Mouse (Mus musculus) thymus, postnatal 0 days (tissue): Measurements from ENCODE around the gene Npm1. TPM values are rescaled to one million over a fixed set of nuclear protein-coding genes. Genes with fewer than 3 reads are reported as not detected.

Experiments
- DNase-seq: peaks from one replicate; pipeline ENCODE4 v3.0.0-alpha.2; 2015; ENCODE audit warnings: low spot score
- polyA plus RNA-seq: library from polyadenylated mRNA; unstranded; fragments of >200 nt; fragmentation: Nextera tagmentation; extraction: Ambion mirVana; gene quantifications from 2 replicates; pipeline ENCODE4 v1.2.1, GENCODE M21; 2015

The Npm1 gene
- 905 and 1,035 TPM in 2 replicates for polyA plus RNA-seq

DNA sequence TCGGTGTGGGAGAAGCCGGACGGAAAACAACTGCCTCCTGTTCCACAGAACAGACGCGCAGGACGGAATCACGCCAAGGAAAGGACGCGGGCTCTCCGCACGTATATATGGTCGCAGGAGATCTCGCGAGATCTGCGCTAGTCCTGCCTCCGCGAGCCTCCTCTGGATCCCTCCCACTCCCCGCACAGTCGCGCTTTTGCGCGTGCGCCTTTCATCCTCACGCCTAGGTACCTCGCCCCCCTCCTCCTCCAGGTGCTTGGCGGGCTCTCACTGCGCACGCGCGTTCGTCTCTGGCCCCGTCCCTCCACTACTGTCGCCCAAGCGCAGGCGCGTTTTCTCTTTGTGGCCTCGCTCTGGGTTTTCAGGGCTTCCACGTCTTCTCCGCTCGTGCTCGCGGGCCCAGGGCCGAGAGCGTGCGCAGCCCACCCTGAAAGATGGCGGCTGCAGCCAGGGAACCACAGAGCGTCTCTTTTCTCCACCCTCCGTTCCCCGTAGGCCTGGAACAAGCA lies at the start of gene Npm1:
Gene Npm1 (minus strand): TSS at position 209 of the 509 bp plus-strand sequence.
- peak; percentile 100 for DNase-seq

DNA sequence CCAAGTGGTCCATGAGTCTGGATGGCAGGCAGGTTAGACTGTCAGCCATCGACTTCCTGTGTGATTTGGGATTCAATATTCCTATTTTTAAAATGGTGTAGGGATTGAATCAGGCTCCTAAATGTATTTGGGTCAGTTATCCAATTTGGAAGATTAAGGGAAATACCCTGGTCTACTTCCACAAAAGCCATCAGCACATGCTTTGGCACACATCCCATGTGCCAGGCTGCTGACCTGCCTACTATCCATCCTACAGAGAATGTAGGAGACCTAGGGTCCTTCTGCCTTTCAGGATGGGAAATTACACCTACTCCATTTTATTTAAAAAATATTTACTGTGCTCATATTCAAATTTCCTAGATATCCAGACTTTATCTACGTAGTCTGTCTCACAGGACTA lies 44.4 kb upstream of the Npm1 start:
- no peak for DNase-seq

DNA sequence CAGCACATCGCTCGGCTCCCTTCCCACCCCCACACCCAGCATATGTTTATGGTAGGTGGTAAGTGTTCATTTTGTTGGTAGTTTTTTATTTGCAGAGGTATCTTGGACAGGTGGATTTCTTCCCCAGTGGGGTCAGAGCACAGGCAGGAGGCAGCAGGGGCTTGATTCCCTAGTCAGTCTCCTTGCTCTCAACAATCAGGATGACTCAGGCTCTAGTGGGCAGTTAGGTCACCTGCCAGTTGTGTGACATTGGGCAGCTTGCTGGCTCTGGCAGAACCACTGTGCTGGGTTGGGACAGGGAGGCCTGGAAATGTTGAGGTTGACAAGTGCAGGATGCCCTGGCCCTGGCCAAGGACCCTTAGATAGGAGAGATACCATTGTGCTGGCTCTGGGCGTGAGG lies 42.0 kb upstream of the Npm1 start:
- no peak for DNase-seq

DNA sequence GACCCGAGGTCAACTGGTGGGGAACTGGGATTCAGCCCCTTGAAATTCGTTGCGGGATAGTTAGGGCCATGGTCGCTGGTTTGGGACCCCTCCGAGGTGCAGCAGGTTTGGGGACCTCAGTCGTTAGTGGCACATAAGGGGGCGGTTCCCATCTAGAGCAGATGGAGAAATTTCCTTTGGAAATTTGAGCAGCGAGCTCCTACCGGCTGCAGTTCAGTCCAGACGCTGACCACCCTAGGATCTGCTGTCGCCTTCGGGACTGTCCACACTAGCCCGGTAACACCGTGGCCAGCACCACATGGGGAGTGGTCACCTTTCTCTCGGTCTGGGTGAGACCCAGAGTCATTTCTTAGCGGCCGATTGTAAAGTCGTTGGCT lies 41.3 kb upstream of the Npm1 start:
- no peak for DNase-seq

DNA sequence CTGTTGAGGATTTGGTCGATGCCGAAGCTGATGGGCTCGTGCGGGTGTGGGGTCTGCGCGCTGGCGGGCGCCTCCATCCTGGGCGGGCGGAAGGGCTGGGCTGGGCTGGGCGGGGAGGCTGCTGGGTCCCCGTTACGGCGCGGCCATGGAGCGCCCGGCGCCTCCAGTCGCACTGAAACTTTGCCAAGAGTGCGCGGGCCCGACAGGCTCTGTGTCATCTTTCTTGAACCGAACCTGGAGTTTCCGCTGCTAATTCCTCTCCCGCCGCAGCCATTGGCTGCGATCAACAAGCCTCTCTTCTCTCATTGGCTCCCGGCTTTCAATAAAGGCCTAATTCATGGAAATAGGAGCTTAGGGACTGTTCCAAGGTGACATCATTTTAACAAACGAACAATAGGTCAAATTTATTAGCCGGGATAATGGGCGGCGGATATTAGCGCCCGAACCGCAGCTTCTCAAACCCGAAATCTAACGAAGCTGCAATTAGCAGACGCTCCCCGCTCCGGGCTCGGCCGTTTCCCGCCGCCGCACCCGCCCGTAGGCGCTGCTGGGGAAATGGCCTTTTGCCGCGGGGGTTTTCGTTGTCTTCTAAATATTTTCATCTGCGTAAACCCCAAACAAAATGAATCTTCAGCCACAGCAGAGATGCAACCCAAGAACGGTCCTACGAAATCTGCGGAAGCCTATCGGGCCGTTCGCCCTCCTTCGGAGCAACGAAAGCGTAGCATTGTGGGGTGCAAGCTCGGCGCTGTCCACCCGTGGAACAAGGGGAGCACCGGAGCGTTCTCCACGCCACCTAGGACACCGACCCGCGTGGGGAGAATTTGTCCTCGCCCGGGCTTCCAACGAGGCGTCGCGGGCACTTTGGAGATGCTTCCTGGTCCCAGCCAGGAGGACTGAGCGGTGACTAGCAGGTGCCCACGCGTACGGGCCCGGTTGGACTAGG lies 40.6 kb upstream of the Npm1 start, which contains the start of gene Tlx3:
Gene Tlx3 (minus strand): TSS at position 207 of the 946 bp plus-strand sequence.
- DNase-seq: no peak

DNA sequence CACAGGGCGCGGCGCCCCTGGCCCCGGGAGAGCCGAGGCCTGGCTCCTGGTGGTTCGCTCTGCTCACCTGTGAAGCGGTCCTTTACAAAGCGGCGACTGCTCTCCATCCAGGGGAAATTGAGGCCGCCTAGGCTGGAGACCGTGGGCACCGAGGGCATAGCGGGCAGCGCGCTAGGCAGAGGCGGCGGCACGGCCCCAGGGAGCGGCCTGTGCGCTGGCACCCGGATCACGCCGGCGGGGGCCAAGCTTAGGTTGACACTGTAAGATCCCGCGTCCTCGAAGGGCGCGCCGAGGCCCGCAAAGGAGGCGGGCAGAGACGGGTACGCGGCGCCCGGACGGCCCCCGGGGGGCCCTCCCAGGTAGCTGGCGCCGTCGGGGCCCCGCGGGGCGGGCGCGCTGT lies 40.0 kb upstream of the Npm1 start:
- DNase-seq: no peak

DNA sequence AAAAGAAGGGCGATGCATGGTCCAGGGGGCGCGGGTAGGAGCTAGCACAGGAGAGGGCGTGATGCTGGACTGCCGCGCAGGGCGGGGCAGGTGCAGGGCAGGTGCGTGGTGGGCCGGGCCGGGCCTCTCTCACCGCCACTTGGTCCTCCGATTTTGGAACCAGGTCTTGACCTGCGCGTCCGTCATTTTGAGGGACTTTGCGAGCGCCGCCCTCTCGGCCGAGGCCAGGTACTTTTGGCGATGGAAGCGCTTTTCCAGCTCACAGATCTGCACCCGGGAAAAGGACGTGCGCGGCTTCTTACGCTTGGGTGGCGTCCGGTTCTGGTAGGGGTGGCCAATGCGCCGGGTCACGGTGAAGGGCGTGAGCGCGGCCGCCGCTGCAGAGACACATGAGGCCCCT lies 39.3 kb upstream of the Npm1 start:
- no peak for DNase-seq

DNA sequence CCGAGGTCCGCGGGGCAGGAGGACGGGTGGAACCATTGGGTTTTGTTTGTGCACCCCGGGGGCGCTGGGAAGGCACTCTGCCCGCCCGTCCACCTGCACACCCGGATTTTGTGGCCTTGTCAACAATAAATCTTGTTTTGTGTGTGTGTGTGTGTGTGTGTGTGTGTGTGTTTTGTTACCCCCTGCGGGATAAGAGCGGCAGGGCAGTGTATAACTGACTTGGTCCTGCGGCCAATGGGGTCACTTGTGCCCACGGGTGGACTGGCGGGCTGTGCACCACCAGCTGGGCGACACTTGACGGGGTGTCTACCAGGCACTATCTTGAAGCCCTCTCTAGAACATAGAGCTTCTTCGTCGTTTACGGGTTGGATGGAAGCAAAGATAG lies 38.6 kb upstream of the Npm1 start:
- no peak for DNase-seq

DNA sequence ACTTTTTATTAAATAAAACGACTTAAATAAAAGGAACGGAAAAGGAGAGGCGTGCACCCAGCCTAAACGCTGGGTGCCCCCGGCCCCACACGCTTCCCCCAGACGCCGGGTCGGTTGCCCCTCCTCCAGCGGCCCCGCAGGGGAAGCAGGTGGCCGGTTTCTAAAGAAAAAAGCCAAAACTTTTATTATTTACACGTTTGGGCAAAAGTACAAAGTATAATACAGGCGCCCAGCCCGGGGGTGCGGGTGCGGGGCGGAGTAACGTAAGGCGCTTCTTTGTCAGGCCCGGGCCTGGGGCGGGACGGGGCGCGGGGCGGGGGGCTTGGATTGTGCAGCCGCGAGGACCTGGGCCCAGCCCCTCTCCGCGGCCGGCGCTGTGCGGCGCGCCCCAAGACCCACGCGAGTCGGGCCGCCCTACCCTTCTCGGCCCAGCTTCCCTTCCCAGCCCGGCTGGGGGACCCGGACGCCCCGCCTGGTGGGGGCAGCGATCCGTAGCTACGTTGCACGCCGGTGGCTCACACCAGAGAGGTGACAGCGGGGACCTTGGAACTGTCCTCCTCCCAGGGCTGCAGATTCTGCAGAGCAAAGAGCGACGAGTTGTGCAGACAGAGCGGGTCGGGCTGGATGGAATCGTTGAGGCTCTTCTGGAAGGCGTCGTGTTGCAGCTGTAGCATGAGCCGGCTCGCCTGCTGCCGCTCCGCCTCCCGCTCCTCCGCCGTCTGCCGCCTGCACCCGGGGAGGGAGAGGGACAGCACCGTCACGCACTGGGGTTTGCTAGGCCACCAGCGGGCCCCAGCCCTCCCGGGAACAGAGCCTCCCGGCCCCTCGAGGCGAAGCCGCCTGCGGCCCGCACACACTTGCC lies 38.0 kb upstream of the Npm1 start:
- peak; percentile 29 for DNase-seq

DNA sequence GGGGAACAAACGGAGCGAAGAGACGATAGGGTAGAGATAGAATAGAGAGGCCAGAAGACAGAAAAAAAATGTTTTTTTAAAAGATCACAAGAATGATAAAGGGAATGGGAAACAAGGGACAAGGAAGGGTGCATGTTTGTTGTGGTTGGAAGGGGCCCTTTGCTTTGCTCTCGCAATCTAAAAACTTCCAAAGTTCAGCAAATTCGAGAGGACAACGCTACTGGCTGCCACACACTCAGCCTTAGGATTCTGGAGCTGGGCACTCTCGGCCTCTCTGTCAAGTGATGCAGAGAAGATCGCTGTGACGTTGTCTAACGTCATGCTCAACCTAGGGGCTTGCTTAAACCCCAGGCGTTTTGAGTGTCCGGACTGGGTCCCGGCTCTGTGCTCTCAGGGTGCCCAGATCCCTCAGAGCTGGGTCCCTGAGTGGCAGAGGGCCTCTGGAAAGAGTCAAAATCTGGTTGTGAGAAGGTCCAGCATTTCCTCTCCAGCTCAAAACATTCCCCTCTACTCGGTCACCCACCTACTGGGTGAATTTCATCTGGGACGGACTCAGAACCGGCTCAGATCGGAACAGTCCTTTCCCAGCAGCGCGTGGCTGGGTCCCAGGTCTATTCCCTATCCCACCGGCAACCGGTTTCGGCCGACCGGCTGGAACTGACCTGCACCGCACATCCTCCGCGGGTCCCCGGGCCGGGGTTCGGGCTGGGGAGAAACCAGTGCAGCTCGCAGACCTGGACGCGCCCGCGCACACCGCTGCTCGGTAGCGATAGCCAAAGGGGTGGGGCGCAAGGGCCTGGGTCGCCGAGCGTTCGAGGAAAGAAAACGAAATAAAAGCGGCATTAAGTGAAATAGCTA lies 37.1 kb upstream of the Npm1 start:
- no peak for DNase-seq

DNA sequence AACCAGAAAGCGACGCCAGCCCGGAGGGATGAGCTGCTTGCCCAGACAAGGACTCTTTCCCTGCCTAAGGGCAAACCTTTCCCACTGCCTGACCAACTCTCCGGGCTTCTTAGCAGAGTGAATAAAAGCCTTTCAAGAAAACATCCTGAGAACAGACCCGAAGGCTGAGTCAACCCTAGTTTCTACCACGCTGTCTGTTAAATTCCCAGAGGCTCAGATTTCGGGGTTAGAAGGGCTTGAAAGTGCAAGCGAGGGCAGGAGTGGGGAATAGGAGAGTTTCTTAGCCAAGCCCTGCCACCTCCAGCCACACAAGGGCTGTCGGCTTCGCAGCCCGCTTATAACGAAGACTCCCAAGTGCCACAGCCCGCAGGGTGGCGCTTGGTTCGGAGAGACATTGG lies 36.1 kb upstream of the Npm1 start:
- no peak for DNase-seq

DNA sequence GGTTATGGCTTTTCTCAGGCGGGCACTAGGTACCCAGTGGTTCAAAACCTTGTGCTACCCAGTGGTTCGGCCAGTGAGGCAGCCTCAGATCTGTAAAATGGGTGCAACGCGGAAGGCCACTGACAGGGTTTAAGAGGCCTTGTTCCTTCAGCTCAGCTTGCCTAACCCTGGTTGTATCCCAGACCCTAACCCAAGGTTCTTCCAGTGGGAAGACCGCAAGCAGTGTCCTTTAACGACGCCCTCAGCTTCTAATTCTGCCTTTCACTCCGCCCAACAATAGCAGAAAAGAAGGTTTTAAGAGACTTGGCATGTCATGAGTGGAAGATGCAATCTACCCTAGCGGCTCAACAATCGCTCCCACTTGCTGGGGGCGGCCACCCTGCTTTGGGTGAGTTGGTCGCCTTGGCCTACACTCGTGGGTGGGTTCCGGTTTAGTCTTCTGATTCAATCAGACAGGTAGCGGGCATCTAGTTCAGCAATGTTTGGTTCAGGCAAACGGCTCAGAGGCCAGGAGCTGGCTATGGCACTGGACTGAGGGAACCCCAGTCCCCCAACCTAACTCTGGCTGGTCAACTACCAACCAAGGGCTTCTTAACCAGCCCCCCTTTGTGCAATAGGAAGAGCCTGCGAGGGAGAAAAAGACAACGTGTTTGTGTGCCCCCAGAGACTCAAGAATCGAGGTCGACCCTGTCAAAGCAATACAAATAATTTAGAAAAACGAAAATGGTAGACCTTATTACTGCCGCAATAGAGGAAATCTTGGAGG lies 35.5 kb upstream of the Npm1 start:
- DNase-seq: no peak

DNA sequence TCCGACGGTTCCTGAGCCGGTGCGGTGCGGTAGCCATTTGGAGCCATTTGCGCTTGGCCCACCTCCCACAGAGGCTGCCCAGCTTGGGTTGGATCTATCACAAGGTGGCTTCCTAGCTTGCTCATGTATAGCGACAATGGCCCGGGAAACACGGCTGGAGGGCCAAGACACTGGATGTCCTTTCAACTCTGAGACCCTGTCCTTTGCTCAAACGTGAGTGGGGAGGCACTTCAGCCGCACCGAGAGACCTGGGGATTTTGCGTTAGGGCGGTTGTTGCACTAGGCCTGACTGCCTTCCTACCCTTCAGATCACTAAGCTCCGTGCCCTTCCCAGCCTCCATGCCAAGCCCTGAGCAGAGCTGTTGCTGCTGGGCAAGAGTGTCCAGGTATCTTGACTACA lies 34.7 kb upstream of the Npm1 start:
- DNase-seq: no peak

DNA sequence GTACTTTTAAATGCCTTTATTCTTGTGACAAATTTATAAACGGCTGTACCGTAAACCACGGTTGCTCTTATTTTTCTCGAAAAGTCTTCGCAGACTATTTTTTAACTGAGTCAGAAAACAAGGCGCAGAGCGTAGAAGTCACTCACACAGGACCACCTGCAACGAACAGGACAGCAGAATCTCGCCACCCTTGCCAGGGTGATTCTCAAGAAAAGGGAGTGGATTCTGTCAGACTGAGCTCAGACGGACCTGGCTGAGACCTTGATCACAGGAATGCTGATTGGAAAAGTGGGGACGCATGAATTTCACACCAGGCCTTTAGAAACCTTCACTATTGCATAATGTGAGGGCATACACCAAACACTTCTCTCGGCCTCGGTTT lies 34.1 kb upstream of the Npm1 start:
- no peak for DNase-seq

DNA sequence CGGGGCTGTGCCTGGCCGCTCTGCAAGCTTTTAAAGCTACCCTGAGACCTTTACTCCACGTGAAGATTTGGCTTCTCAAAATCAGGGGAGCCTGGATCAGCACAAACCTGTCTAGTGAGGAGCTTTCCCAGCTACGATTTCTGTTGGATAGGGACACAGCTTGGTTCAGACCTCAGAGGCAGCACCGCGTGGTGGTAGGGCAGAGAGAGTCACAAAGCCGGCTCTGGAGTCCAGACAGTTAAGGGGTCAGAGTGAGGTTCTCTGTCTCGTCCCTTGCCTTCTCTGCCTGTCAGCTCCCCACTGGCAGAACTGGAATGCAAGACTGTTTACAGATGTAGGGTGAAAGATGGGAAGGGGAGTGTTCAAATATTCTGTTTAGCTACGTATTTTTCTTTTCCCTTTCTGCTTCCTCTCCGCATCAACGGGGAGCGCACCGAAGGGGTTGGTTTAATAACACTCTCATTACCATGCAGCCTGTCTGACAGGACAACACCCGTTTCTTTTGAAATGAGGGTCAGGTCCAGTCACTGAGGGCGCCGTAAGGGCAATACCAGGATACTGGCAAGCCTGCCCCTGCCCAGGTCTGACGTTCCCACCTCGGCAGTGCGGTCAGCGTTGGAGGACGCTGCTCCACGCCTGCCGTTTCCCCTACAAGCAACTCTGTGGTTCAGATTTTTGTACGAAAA lies 33.6 kb upstream of the Npm1 start:
- no peak for DNase-seq

DNA sequence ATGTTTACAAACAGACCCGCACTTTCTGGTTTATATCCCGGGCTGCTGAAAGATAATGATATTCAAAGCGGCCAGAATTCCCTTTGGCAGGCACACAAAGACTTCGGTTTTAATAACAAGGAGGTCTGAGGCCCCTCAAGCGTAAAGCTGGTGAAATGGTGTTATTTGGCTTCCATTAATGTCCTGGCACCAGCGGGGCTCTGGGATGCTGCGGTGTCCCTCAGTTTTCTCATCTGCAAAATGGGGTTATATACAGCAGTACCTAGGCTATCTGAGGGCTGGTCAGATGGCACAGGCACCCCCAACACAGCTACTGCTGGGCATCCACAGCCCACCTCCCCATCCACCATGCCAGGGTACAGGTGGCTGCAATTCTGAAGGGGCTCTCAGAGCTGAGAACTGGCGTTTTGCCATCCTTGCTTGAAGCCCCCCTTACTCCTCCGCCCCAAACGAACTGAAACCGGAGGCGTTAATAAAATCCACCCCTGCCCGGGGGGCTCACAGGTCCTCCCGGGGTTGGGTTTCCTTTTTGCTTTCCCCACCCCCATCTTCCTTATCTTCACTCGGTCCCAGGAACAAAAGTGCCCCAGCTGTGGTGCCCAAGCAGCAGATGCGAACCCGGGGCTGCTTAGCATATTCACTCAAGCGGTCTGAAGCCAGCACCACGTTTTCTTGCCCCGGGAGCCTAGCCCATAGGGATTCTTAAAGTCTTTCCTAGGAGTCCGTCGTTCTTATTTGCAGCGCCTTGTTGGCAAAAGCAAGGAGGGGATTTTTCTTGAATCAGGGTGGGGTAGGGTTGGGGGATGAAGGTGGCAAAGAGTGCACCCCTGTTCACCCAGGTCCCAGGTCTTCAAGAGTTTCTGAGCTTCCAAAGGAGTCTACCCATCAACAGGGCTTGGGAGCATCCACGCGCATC lies 32.8 kb upstream of the Npm1 start:
- DNase-seq: no peak

DNA sequence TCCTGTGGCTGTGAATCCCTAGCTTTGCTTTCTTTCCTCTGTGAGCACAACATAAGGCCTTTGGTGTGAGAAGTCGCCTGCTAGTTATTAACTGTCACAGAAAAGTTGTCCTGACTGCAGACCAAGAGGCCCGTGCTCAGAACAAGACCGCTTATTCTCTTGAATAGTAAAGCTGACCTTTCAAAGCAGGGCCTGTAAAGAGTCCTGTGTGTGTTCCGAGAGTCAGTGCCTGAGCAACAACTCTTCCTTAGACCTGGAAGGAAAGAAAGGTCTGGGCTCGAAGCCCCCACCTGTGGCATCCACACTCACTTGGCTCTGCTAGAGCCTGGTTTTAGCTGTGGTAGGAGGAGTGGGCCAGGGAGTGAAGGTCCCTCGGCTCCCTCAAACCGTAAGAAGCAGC lies 32.1 kb upstream of the Npm1 start:
- DNase-seq: no peak

DNA sequence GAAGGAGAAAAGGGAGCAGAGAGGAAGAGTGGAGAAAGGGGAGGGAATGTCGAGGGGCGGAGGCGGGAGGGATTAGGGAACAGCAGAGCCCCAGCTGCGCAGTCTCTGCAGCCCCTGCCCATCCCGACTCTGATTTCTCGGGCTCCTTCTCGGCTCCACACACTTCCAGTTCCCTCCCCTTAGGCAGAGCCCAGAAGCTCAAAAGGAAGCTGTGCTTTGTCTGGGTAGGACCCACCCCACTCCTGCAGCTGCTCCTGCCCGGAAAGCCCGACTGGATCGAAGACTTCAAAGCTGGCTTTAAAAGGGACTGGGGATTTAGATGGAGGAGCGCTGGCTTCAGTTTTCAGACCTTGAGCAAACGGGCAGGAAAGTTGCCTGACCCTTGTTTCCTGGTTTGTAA lies 30.7 kb upstream of the Npm1 start:
- no peak for DNase-seq

DNA sequence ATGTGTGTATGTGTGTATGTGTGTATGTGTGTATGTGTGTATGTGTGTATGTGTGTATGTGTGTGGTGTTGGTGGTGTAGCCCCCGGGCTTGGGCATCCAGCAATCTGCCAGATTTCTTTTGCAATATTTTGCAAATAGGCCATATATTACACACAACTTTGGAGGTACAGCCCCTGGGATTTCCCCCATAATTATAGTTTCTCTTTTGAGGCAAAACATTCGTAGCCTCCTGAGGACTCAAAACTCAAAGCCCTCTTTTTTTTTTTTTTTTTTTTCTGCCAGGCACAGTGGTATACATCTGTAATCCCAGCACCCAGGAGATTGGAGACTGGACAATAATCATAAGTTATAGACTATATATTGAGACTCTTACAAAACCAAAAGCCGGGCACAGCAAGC lies 18.8 kb upstream of the Npm1 start:
- DNase-seq: no peak
